Mouse (Mus musculus) midbrain, embryonic 14.5 days (tissue): Measurements from ENCODE around the gene Tbc1d2. TPM values are rescaled to one million over a fixed set of nuclear protein-coding genes. Genes with fewer than 3 reads are reported as not detected.
"Not testable (repeated sequence)": the region's sequence is repeated elsewhere in the genome, so short reads cannot be mapped to it uniquely, and the experiment has no call there.

ENCODE experiments used
- ATAC-seq: fragments of 200-750 bp; cut with Nextera tagmentation; 2 replicates; pipeline ENCODE4 v1.8.0; 2017; ENCODE audit warnings: moderate number of reproducible peaks, moderate library complexity; ENCODE audit not compliant: low FRiP score, low TSS enrichment
- DNase-seq: peaks from one replicate; pipeline ENCODE4 v3.0.0-alpha.2; 2015
- H3K27ac ChIP-seq: fragments of 300-500 bp; sonication (generic); replicated peaks from 2 replicates; pipeline ENCODE4 v1.5.1; 2014; ENCODE audit warnings: mild to moderate bottlenecking, low read depth, low read length, moderate library complexity
- H3K27me3 ChIP-seq: fragments of 300-500 bp; sonication (generic); 2 replicates; pipeline ENCODE4 v1.6.1; 2014; ENCODE audit warnings: low read length, control low read depth, mixed read lengths; ENCODE audit not compliant: control insufficient read depth, insufficient read depth
- H3K36me3 ChIP-seq: fragments of 300-500 bp; sonication (generic); 2 replicates; pipeline ENCODE4 v1.6.1; 2014; ENCODE audit warnings: low read length, control low read depth; ENCODE audit not compliant: control insufficient read depth, insufficient read depth
- H3K4me1 ChIP-seq: fragments of 300-500 bp; sonication (generic); 2 replicates; pipeline ENCODE4 v1.6.1; 2014; ENCODE audit warnings: mild to moderate bottlenecking, antibody characterized with exemption, low read length, control low read depth; ENCODE audit not compliant: control insufficient read depth, insufficient read depth
- H3K4me2 ChIP-seq: fragments of 300-500 bp; sonication (generic); 2 replicates; pipeline ENCODE4 v1.6.1; 2014; ENCODE audit warnings: mild to moderate bottlenecking, low read length, moderate library complexity
- H3K4me3 ChIP-seq: fragments of 300-500 bp; sonication (generic); replicated peaks from 2 replicates; pipeline ENCODE4 v1.5.1; 2014; ENCODE audit warnings: low read depth, low read length
- H3K9ac ChIP-seq: fragments of 300-500 bp; sonication (generic); replicated peaks from 2 replicates; pipeline ENCODE4 v1.6.1; 2014; ENCODE audit warnings: mild to moderate bottlenecking, low read length, moderate library complexity
- H3K9me3 ChIP-seq: fragments of 300-500 bp; sonication (generic); 2 replicates; pipeline ENCODE4 v1.6.1; 2016; ENCODE audit warnings: low read length, control low read depth, mixed read lengths; ENCODE audit not compliant: control insufficient read depth
- WGBS: fragments of 180-500 bp; shearing (Covaris S2); extraction: QIAGEN DNeasy Blood & Tissue Kit; methylation state at CpG from one replicate; pipeline ENCODE4 v1.1.7; 2014; 5-methylcytosine and 5-hydroxymethylcytosine counted together
- polyA plus RNA-seq: library from polyadenylated mRNA; unstranded; fragments of >200 nt; fragmentation: Nextera tagmentation; extraction: Ambion mirVana; gene quantifications from 2 replicates; pipeline ENCODE4 v1.2.1, GENCODE M21; 2014

Gene Tbc1d2
- polyA plus RNA-seq, 1 experiment from 2014 or later = 0.16 TPM

DNA sequence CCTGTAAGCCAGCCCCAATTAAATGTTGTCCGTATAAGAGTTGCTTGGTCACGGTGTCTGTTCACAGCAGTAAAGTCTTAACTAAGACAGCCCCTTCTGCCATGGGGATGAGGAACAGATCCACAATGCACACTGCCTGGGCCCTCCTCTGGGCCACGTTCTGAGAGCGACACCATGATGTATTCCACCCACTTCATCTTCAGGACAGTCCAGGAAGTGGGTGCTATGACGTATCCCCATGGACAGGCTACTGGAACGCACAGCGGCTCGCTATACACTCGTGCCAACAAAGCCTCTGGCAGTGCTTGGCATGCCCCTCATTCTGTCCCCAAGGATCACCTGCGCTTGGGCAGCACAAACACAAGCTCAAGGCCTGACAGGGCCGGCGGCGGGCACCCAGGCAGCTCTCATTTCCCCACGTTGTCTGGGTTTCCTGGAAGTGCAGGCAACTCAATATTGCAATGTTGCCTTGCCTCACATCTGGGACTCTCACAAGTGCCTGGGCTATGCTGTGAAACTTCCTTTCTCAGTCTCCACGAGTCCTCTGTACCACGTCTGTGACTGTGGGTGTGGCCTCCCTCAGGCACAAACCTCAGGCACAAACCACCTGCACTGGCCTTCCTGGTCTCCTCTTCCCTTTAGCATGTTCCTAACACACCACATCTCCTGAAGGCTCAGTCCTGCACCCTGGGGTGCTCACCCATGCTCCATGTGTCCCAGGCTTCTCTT lies 14.1 kb downstream of the Tbc1d2 start:
- Histone ChIP-seq H3K9ac (no peak overlapping the region), H3K4me3 (no peak overlapping the region), H3K36me3 (no peaks in the 10 kb centered on the region), H3K4me2 (no peak overlapping the region), H3K9me3 (no peaks in the 10 kb centered on the region), H3K27me3 (no peaks in the 10 kb centered on the region), H3K27ac (no peak overlapping the region), H3K4me1 (no peaks in the 10 kb centered on the region)
- ATAC-seq (no peak), DNase-seq (no peak)
- WGBS = 86% methylated on average over 16 of the region's 16 CpGs

DNA sequence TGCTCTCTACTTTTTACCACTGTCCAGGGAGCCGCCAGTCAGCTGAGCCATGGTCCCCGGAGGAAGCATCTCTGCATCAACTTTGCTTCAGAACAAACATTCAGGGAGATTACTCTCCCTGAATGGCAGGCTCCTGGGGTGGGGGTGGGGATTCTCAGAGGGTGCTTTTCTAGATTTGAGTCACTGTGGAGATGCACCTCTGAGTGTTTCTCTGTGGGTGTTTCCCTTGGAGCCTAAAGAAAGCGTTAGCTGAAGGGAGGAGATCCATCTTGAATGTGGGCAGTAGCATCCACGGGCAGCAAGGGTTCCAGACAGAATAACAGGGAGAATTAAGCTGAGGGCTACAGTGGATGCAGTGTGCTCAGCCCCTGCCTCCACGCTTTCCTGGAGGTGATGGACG lies 15.1 kb downstream of the Tbc1d2 start:
- DNase-seq (no peak), ATAC-seq (no peak)
- no peak overlapping the region for H3K9ac ChIP-seq
- no peak overlapping the region for H3K4me2 ChIP-seq
- 61% methylated on average over 6 of the region's 6 CpGs for WGBS
- H3K4me3 ChIP-seq = no peak overlapping the region
- H3K27ac ChIP-seq = no peak overlapping the region
- no peaks in the 10 kb centered on the region for H3K36me3 ChIP-seq
- no peaks in the 10 kb centered on the region for H3K27me3 ChIP-seq
- H3K9me3 ChIP-seq = no peaks in the 10 kb centered on the region
- H3K4me1 ChIP-seq = no peaks in the 10 kb centered on the region

DNA sequence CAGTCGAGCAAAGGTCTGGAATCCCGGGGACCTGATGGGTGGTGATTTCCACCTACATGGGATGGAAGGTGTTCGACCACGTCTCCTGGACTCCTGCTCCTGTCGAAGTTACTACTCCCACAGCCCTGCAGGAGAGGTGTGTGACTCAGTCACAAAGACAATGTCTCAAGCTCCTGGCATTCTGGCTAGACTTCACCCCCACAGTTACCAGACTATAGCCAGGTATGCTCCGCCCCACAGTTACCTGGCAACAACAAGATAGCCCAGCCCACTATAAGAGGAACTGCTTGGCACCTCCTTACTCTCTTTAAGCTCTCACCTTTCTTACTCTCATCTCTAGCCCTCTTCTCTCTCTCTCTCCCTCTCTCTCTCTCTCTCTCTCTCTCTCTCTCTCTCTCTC lies 16.4 kb downstream of the Tbc1d2 start:
- 74% methylated on average over 6 of the region's 6 CpGs for WGBS
- ATAC-seq, H3K9me3 ChIP-seq, H3K36me3 ChIP-seq, H3K4me1 ChIP-seq, H3K4me3 ChIP-seq, H3K4me2 ChIP-seq, H3K27ac ChIP-seq, H3K9ac ChIP-seq, DNase-seq, H3K27me3 ChIP-seq: not testable (repeated sequence)

DNA sequence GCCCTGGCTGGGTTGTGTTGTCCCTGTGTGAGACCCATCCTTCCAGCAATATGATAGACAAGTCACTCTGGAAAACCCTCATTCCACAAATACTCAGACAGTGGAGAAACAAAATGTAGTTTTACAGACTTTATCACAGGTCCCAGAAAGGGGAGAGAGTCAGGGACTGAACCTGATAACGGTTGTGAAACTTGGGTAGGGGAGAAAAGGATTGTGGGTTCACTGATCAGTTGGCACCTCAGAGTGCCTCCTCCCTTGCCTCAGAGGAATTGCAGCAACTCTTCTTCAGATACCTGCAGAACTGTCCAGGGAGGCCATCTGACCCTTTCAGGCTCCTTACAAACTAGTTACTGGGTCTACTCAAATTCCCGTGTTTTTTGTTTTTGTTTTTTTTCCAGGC lies 17.5 kb downstream of the Tbc1d2 start:
- no peak overlapping the region for H3K4me2 ChIP-seq
- H3K9ac ChIP-seq = no peak overlapping the region
- H3K27me3 ChIP-seq = no peaks in the 10 kb centered on the region
- WGBS = 81% methylated on average over 2 of the region's 2 CpGs
- H3K27ac ChIP-seq = no peak overlapping the region
- H3K4me1 ChIP-seq = no peaks in the 10 kb centered on the region
- H3K36me3 ChIP-seq = no peaks in the 10 kb centered on the region
- ATAC-seq = no peak
- H3K9me3 ChIP-seq = no peaks in the 10 kb centered on the region
- no peak for DNase-seq
- H3K4me3 ChIP-seq = no peak overlapping the region

DNA sequence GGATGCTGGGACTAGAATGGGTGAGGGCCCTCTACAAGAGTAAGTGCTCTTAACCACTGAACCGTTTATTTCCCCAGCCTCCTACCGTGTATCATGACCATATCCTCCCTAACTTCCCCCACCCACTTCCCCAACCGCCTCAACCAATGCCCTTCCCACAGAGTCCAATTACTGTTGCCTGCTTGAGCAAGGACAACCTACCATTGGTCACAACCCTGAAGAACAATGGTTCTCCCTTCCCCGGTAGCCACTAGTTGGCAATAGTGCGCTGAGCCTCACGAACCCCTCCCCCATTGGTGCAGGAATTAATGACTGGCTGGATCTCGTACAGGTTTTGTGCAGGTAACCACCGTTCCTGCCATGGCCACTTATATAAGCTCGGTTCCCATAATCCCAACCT lies 19.6 kb downstream of the Tbc1d2 start:
- DNase-seq (no peak), ATAC-seq (no peak)
- Histone ChIP-seq H3K4me2 (no peak overlapping the region), H3K4me3 (no peak overlapping the region), H3K27me3 (no peaks in the 10 kb centered on the region), H3K4me1 (no peaks in the 10 kb centered on the region), H3K27ac (no peak overlapping the region), H3K9me3 (no peaks in the 10 kb centered on the region), H3K36me3 (no peaks in the 10 kb centered on the region), H3K9ac (no peak overlapping the region)
- 62% methylated on average over 9 of the region's 9 CpGs for WGBS

DNA sequence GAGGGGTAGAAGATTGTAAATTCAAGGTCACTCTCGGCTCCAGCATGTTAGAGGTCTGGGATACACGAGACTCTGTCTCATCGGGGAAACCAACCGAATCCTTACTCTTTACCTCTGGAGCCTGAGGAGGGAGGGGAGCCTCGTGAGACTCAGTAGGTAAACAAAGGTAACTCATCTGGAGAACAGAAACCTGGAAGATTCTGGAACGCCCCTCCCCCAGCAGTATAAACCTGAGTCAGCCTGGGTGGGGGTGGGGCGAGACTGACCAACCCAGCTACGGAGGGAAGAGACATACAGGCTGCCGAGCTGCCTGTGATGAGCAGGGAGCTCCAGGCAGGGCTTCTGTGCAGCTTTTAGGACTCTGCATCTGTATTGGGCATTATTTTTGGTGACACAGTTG lies 21.1 kb downstream of the Tbc1d2 start:
- Histone ChIP-seq H3K4me2 (no peak overlapping the region), H3K27me3 (no peaks in the 10 kb centered on the region), H3K9me3 (no peaks in the 10 kb centered on the region), H3K4me3 (no peak overlapping the region), H3K27ac (no peak overlapping the region), H3K9ac (no peak overlapping the region), H3K4me1 (no peaks in the 10 kb centered on the region), H3K36me3 (no peaks in the 10 kb centered on the region)
- no peak for ATAC-seq
- WGBS = 53% methylated on average over 9 of the region's 9 CpGs
- no peak for DNase-seq

DNA sequence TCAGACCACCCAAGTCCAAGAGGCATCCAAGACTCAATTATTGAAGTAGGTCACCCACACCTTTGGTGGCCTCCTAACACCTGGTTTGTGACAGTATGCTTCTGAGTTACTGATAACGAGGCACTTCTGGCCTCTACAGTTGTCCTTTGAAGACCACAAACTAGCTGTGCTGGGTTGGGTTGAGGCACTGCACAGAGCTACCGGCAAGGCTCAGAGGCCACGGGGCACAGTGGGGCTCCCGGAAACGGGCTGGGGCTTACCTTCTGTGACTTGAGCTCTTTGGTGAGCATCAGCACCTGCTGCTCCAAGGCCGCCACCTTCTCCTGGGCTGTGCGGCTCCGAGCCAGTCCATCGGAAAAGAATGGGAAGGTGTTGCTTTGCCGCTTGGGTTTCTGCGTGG lies 21.9 kb downstream of the Tbc1d2 start:
- no peak for DNase-seq
- Histone ChIP-seq H3K36me3 (no peaks in the 10 kb centered on the region), H3K9ac (no peak overlapping the region), H3K4me2 (no peak overlapping the region), H3K4me1 (no peaks in the 10 kb centered on the region), H3K4me3 (no peak overlapping the region), H3K27ac (no peak overlapping the region), H3K27me3 (no peaks in the 10 kb centered on the region), H3K9me3 (no peaks in the 10 kb centered on the region)
- ATAC-seq = no peak
- 84% methylated on average over 11 of the region's 11 CpGs for WGBS

DNA sequence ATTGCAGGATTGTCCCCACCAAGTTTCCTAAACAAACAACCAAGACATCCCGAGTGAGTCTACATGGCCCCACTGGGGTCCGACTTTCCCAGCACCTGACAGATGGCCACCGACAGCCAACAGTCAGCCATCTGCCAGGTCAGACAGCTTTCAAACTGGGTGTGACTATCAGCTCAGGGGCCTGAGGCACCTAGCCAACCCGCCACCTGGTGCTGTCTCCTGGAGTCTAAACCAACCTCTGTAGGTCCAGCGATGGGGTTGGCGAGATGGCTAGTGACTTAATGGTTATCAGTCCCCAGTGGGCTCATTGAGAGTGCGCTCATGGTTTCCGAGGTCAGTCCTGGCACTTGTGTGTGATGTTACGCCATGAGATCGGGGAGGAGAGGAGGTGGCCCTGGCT lies 24.9 kb downstream of the Tbc1d2 start:
- Histone ChIP-seq H3K36me3 (no peaks in the 10 kb centered on the region), H3K9me3 (no peaks in the 10 kb centered on the region), H3K27me3 (no peaks in the 10 kb centered on the region), H3K9ac (no peak overlapping the region), H3K4me1 (no peaks in the 10 kb centered on the region), H3K27ac (no peak overlapping the region), H3K4me2 (no peak overlapping the region), H3K4me3 (no peak overlapping the region)
- ATAC-seq = no peak
- DNase-seq = no peak
- 79% methylated on average over 10 of the region's 10 CpGs for WGBS

DNA sequence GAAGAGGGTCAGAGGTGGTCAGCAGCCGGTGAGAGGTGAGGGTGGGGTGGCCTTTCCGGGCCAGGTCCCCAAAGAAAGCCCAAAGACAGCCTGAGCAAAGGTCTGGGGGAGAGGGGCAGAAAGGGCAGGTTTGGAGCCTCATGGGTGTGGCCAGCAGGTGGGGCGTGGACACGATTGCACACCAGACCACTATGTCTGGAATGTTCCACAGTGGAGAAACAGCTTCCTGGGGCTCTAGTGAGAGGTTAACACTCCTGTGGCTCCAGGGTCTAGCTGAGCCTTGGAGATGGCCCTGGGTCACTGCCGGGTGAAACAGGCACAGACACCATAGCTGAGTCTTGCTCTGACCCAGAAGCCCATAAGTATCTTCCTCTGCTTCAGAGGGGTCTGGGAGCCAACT lies 27.0 kb downstream of the Tbc1d2 start:
- Histone ChIP-seq H3K27me3 (no peaks in the 10 kb centered on the region), H3K9me3 (no peaks in the 10 kb centered on the region), H3K4me1 (no peaks in the 10 kb centered on the region), H3K27ac (no peak overlapping the region), H3K4me2 (no peak overlapping the region), H3K9ac (no peak overlapping the region), H3K4me3 (no peak overlapping the region), H3K36me3 (no peaks in the 10 kb centered on the region)
- 90% methylated on average over 5 of the region's 5 CpGs for WGBS
- no peak for ATAC-seq
- DNase-seq = no peak
